Mouse (Mus musculus) liver, embryonic 13.5 days (tissue): ENCODE results near the gene Snap25. TPM values are rescaled to one million over a fixed set of nuclear protein-coding genes. Genes with fewer than 3 reads are reported as not detected.

ENCODE experiments used
- ATAC-seq: fragments of 200-750 bp; cut with Nextera tagmentation; 2 replicates; pipeline ENCODE4 v1.8.0; 2017; ENCODE audit warnings: low read depth, mild to moderate bottlenecking, moderate number of reproducible peaks, moderate library complexity
- DNase-seq: peaks from one replicate; pipeline ENCODE4 v3.0.0; 2022
- H3K27ac ChIP-seq: fragments of 300-500 bp; sonication (generic); 2 replicates; pipeline ENCODE4 v1.5.1; 2015; ENCODE audit warnings: moderate library complexity, mild to moderate bottlenecking, inconsistent platforms
- H3K27me3 ChIP-seq: fragments of 300-500 bp; sonication (generic); 2 replicates; pipeline ENCODE4 v1.6.1; 2015; ENCODE audit warnings: mild to moderate bottlenecking, inconsistent platforms
- H3K36me3 ChIP-seq: fragments of 300-500 bp; sonication (generic); 2 replicates; pipeline ENCODE4 v1.6.1; 2015; ENCODE audit warnings: mild to moderate bottlenecking, inconsistent platforms
- H3K4me1 ChIP-seq: fragments of 300-500 bp; sonication (generic); replicated peaks from 2 replicates; pipeline ENCODE4 v1.6.1; 2015; ENCODE audit warnings: inconsistent platforms
- H3K4me2 ChIP-seq: fragments of 300-500 bp; sonication (generic); 2 replicates; pipeline ENCODE4 v1.6.1; 2015; ENCODE audit warnings: inconsistent platforms, mild to moderate bottlenecking, moderate library complexity
- H3K4me3 ChIP-seq: fragments of 300-500 bp; sonication (generic); replicated peaks from 2 replicates; pipeline ENCODE4 v1.5.1; 2015; ENCODE audit warnings: mild to moderate bottlenecking, inconsistent platforms
- H3K9ac ChIP-seq: fragments of 300-500 bp; sonication (generic); 2 replicates; pipeline ENCODE4 v1.6.1; 2015; ENCODE audit warnings: mild to moderate bottlenecking, inconsistent platforms
- H3K9me3 ChIP-seq: fragments of 300-500 bp; sonication (generic); replicated peaks from 2 replicates; pipeline ENCODE4 v1.6.1; 2016; ENCODE audit warnings: inconsistent platforms
- WGBS: fragments of 180-500 bp; shearing (Covaris S2); methylation state at CpG from one replicate; pipeline ENCODE4 v1.1.7; 2015; ENCODE audit not compliant: insufficient replicate concordance; 5-methylcytosine and 5-hydroxymethylcytosine counted together
- polyA plus RNA-seq: library from polyadenylated mRNA; unstranded; fragments of >200 nt; fragmentation: Nextera tagmentation; extraction: Ambion mirVana; gene quantifications from 2 replicates; pipeline ENCODE4 v1.2.1, GENCODE M21; 2015

Snap25 gene
- polyA plus RNA-seq, result 0.08 and 0.16 TPM in 2 replicates

DNA sequence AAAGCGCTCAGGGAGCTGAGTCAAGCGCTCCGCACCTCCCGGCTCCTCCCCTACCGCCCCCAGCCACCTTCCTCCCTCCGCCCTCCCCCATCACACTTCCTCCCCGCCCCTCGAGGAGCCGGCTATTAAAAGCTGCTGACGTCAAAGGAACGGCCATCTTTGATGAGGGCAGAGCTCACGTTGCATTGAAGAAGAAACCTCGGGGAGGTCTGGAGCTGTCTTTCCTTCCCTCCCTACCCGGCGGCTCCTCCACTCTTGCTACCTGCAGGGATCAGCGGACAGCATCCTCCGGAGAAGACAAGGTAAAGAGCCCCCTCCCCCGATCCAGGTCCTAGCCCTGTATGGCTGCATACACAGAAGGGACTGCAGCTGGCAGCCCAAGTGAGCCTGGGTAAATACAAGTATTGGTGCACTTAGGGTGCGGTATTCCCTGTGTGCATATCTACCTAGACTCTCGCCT, at the start of gene Snap25:
Gene Snap25, plus strand, starts transcription at position 155 of the 460 bp plus-strand sequence.
- Histone ChIP-seq H3K27ac (no peak within 1 kb of the TSS), H3K4me1 (0 out of 2 replicates have a peak, but pooled peaks cover 3% of the 10 kb centered on the region), H3K4me3 (no peak within 1 kb of the TSS), H3K27me3 (peaks cover 21% of the 10 kb centered on the region), H3K36me3 (no peaks in the 10 kb centered on the region), H3K4me2 (peak within 1 kb of the TSS; percentile 38), H3K9ac (no peak within 1 kb of the TSS), H3K9me3 (no peaks in the 10 kb centered on the region)
- no peak for ATAC-seq
- no peak for DNase-seq
- under 1% methylated on average over 20 of the region's 20 CpGs for WGBS

DNA sequence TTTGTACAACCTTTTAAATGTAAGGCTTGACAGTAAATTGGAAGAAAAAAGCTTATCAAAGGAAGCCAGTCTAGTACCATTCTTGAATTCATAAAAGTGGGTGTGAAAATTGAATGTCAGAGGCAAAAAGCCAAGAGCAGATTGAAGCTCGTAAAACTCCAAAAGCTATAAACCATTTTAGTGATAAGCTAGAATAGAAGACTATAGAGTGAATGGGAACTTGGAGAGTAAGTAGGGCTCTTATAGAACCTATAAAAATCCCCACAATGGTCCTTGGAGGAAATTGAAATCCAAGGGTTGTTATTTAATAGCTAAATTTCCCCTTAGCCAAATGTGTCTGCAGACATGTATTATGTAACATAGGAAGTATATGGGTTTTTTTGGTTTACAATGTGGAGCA, 46.3 kb upstream of the Snap25 start:
- no peak overlapping the region for H3K4me3 ChIP-seq
- no peak for DNase-seq
- WGBS, result 63% methylated on average over 1 of the region's 1 CpGs
- no peaks in the 10 kb centered on the region for H3K4me1 ChIP-seq
- no peak for ATAC-seq
- H3K27me3 ChIP-seq, result no peaks in the 10 kb centered on the region
- H3K9ac ChIP-seq, result no peak overlapping the region
- no peaks in the 10 kb centered on the region for H3K9me3 ChIP-seq
- H3K27ac ChIP-seq, result no peak overlapping the region
- H3K36me3 ChIP-seq, result no peaks in the 10 kb centered on the region
- H3K4me2 ChIP-seq, result no peak overlapping the region

DNA sequence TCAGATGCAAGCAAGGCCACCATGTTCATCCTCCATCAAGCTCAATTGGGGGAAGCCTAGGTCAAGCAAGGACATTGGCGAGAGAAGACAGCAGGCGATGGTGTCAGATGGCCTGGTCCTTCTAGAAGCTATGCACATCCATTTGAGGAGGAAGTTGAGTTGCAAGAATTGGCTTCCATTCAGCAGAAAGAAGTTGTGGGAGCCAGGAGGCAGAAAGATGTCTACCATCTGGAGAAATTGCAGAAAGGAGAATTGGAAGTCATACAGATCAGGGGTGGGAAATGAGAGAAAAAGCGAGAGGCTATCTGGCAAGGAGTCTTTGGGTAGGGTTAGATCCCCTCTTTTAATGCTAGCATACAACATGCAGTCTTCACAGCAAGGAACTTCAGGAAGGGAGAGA, 44.1 kb upstream of the Snap25 start:
- no peaks in the 10 kb centered on the region for H3K36me3 ChIP-seq
- H3K4me1 ChIP-seq, result no peaks in the 10 kb centered on the region
- H3K4me2 ChIP-seq, result no peak overlapping the region
- H3K27ac ChIP-seq, result no peak overlapping the region
- H3K9me3 ChIP-seq, result no peaks in the 10 kb centered on the region
- ATAC-seq (no peak), DNase-seq (no peak)
- H3K27me3 ChIP-seq, result no peaks in the 10 kb centered on the region
- no peak overlapping the region for H3K4me3 ChIP-seq
- H3K9ac ChIP-seq, result no peak overlapping the region
- WGBS, result 65% methylated on average over 3 of the region's 3 CpGs

DNA sequence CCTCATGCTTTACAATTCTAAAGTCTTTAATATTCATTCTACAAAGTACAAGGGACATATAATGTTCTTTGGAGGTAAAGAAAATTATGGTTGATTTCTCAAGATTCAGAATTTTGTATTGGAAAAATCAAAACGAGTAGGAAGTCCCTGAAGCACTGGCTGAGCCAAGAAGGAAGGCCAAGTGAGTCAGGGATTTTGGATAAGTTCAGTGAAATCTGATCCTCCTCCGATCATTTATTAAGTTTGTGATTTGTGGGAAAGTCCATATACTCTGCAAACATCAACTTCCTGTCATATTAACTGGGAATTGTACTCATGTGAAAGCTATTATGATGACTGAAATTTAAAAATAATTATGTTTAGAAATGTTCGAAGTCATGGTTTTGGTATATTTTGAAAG, 43.6 kb upstream of the Snap25 start:
- H3K4me3 ChIP-seq, result no peak overlapping the region
- ATAC-seq, result no peak
- H3K27ac ChIP-seq, result no peak overlapping the region
- no peak for DNase-seq
- H3K36me3 ChIP-seq, result no peaks in the 10 kb centered on the region
- H3K4me2 ChIP-seq, result no peak overlapping the region
- no peak overlapping the region for H3K9ac ChIP-seq
- no peaks in the 10 kb centered on the region for H3K27me3 ChIP-seq
- H3K4me1 ChIP-seq, result no peaks in the 10 kb centered on the region
- no peaks in the 10 kb centered on the region for H3K9me3 ChIP-seq
- 50% methylated on average over 3 of the region's 3 CpGs for WGBS

DNA sequence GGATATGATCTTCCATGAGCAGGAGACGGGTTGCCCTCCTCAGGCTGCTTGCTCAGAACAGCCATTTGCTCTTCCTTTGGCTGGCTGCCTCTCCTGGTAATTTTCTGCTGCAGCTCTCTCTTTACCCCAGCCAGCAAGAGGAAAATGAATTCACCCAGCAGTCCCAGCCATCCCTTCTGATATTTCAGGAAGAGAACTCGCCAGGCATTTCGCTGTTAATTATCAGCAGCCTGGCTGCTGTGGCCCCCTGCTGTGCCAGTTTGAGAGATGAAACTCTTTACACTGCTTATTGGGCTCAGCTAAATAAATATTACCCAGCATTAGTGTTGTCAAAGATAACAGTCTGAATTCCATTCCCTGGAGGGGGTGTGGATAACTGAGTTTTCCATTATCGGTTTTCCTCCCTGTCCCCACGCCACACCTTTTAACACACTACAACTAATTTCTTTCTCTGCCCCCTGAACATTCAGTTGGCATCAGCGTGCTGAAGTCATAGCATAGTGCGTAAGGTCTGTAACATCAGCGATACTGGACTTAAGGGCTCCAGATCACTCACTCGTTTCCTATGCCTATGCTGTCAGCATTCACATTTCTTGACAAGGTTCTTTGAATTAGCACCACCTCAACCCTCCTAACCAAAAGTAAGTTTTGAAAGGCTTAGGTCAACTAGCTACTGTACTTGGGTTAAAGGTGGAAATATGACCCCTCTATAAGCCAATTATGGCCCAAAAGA, 42.5 kb upstream of the Snap25 start:
- 34% methylated on average over 9 of the region's 9 CpGs for WGBS
- H3K27ac ChIP-seq, result no peak overlapping the region
- no peak overlapping the region for H3K9ac ChIP-seq
- H3K9me3 ChIP-seq, result no peaks in the 10 kb centered on the region
- H3K27me3 ChIP-seq, result no peaks in the 10 kb centered on the region
- H3K36me3 ChIP-seq, result no peaks in the 10 kb centered on the region
- ATAC-seq (no peak), DNase-seq (no peak)
- no peak overlapping the region for H3K4me2 ChIP-seq
- H3K4me3 ChIP-seq, result no peak overlapping the region
- H3K4me1 ChIP-seq, result no peaks in the 10 kb centered on the region

DNA sequence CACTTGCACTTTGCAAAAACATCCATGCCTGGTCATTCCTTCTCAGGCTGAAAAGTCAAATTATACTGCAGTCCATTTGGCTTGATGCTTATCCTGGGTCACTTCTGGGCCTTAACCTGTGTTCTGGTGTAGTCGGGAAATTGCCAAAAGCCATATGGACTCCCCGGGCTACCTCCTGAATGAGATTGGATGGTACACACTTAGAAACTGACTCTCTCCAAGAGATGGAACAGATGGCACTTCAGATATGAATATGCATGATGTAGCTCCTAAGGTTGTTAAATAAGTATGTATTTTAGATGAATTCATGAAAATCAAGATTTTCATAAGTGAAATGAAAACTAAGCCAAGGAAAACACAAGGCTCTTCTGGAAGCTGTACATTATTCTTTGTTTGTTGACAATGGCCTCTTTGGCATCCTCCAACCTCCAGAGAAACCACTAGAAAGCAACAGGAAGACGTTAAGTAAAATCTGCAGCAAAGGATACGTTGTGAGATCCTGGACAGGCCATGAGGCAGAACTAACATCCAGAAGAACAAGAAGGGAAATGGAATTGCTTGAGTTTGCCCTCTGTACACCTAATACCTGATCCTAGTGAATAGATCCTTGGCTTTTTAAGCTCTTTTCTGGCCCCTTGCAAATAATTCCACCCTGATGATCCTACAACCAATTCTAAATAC, 39.0 kb upstream of the Snap25 start:
- Histone ChIP-seq H3K9me3 (no peaks in the 10 kb centered on the region), H3K27ac (no peak overlapping the region), H3K4me1 (0 out of 2 replicates have a peak, but pooled peaks cover 5% of the 10 kb centered on the region), H3K4me2 (no peak overlapping the region), H3K27me3 (peaks cover 10% of the 10 kb centered on the region), H3K9ac (no peak overlapping the region), H3K36me3 (no peaks in the 10 kb centered on the region), H3K4me3 (no peak overlapping the region)
- ATAC-seq (no peak), DNase-seq (no peak)
- 50% methylated on average over 4 of the region's 4 CpGs for WGBS

DNA sequence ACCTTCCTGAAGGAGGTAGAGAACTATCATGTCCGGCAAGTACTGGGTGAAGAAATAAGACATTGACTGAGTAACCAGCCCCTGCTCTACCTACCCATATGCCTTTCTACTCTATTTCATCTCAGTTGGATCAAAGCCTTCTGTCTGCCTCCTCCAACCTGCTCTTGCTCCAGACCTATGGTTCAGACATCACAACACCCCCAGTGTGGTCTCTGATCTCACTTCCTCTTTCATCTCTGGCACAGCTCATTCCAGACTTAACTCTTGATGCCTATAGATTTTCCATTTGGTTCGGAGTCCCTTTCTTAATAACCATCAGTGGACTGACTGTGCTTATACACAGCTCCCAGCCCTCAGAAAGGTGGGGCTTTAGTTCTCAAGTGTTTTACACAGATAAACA, 37.1 kb upstream of the Snap25 start:
- no peak for ATAC-seq
- 66% methylated on average over 2 of the region's 2 CpGs for WGBS
- Histone ChIP-seq H3K4me2 (no peak overlapping the region), H3K27me3 (peaks cover 17% of the 10 kb centered on the region), H3K4me1 (0 out of 2 replicates have a peak, but pooled peaks cover 5% of the 10 kb centered on the region), H3K9me3 (no peaks in the 10 kb centered on the region), H3K36me3 (no peaks in the 10 kb centered on the region), H3K9ac (no peak overlapping the region), H3K4me3 (no peak overlapping the region), H3K27ac (no peak overlapping the region)
- no peak for DNase-seq

DNA sequence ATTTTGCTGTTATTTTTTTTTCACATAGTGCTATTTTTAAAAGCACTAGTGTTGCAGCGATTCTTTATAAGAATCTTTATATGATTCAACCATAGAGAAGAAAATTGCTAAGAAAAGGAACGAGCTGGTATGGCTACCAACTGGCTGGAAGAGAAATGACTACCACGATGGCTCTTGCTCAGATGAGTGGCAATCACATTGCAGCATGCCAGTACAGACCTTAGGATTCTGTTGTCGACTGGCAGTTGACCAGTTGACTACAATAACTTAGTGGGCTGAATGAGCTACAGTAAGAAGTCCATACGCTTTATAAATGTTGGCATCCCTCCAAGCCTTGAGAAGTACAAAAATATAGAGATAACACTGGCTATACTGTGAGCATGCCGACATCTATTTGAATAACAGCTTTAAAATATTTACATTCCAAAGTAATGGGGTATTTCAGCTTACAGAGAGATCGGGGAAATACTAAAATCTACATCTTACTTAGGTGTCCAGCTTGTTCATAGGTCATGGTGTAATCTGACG, 36.3 kb upstream of the Snap25 start:
- Histone ChIP-seq H3K9me3 (no peaks in the 10 kb centered on the region), H3K27me3 (peaks cover 17% of the 10 kb centered on the region), H3K4me2 (no peak overlapping the region), H3K4me1 (0 out of 2 replicates have a peak, but pooled peaks cover 5% of the 10 kb centered on the region), H3K36me3 (no peaks in the 10 kb centered on the region), H3K9ac (no peak overlapping the region), H3K4me3 (no peak overlapping the region), H3K27ac (no peak overlapping the region)
- 53% methylated on average over 8 of the region's 8 CpGs for WGBS
- no peak for DNase-seq
- no peak for ATAC-seq

DNA sequence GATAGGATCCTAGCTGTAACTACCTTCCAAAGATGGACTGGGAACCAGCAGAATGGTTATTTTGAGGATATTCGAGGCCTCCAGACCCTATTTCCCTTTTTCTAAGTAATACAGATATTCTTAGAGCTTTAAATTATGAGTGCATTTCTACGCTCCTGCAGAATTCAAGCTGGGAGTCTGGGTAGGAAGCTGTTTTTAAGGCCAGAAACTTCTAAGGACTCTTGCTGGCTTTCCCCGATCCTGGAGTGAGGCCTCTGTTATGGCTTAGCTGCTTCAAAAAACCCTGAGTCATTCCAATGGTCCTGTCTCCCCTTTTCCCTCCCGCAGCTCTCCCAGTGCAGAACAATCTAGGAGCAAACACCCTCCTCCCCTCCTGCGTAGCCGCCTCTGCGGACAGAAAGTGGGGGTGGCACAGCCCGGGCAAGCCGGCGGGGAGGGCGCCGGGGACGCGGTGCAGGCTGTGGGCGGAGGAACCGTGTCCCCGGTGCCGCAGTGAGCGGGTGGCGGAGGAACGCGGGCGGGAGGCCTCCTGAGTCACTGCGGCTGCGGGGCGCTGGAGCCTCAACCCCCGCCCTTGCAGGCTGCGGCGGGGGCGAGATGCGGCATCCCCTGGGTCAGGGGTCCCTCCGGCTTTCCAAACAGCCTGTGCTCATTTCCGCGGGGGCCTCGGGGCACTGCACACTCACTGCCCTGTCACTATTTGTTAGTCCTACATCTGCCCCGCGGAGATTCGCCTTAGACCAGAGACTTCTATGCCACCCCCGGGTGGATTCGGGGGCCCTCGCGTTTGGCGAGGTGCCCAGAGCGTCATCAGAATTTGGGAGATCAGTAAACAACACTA, 34.7 kb upstream of the Snap25 start:
- H3K9ac ChIP-seq, result peak overlapping the region; percentile 49; the same call in 1 of the 2 replicates
- no peaks in the 10 kb centered on the region for H3K9me3 ChIP-seq
- peak overlapping the region; percentile 64 for H3K4me2 ChIP-seq
- DNase-seq, result peak; percentile 1
- ATAC-seq, result peak; percentile 75
- H3K4me3 ChIP-seq, result peak overlapping the region; percentile 46
- whole genome bisulfite sequencing, result 3% methylated on average over 44 of the region's 44 CpGs
- no peaks in the 10 kb centered on the region for H3K36me3 ChIP-seq
- 0 out of 2 replicates have a peak, but pooled peaks cover 5% of the 10 kb centered on the region for H3K4me1 ChIP-seq
- H3K27ac ChIP-seq, result peak overlapping the region; percentile 44
- peaks cover 17% of the 10 kb centered on the region for H3K27me3 ChIP-seq

DNA sequence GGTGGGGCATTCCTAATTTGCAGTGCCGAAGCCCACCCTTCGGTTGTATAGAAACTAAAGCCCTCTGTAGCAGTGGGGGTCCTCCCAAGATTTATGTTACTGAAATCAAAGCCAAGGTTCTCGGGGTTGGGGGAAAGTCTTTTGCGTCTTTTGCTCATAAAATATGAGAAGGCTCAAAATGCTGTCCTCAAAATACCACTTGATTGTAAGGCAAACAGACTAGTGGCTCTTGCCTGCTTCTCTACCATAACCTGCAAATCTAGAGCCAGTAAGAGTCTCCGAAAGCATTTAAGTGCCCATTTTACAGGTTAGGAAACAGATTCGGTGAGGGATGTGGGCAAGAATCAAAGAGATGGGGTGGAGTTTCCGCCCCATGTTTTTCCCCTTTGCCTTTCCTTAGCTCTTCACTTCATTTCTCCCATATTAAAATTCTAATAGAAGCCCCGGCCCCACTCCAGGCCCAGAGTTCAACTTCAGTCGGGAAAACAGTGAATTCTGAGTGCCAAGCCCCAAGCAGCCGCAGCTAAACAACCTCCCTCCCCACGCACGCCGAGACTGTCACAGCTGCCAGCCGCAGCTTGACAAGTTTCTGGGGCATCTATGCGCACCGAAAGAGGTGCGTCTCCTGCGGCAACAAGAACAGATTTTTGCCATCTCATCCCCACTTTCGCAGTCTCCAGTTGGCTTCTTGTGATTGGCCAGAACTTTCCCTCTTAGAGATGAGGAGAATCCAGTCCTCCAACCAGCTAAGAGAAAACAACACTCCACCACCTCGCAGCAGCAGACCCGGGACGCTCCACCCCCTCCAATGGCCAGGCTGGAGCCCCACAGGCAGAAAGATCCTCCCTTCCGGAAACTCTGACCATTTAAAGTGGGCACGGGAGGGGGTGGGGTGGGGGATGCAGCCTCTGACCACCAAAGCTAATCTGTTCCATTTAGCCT, 33.7 kb upstream of the Snap25 start:
- Histone ChIP-seq H3K27ac (peak overlapping the region; percentile 44), H3K36me3 (no peaks in the 10 kb centered on the region), H3K4me3 (peak overlapping the region; percentile 46), H3K4me2 (peak overlapping the region; percentile 64), H3K4me1 (0 out of 2 replicates have a peak, but pooled peaks cover 5% of the 10 kb centered on the region), H3K27me3 (peaks cover 17% of the 10 kb centered on the region), H3K9me3 (no peaks in the 10 kb centered on the region), H3K9ac (peak overlapping the region; percentile 49; the same call in 1 of the 2 replicates)
- ATAC-seq (peak; percentile 72), DNase-seq (peak; percentile 2)
- WGBS, result 2% methylated on average over 24 of the region's 24 CpGs
